Mouse (Mus musculus): Measurements from ENCODE around the gene Med19.

- TF ChIP-seq POLR2A (IDR thresholded peaks at IDR 0.05; ENCODE audit: insufficient read length, low read depth), result no peak
- TF ChIP-seq MAX (IDR thresholded peaks at IDR 0.05; ENCODE audit: low read depth), result no peak
- TF ChIP-seq E2F4 (IDR thresholded peaks at IDR 0.05; ENCODE audit: insufficient read depth), result no peak
- TF ChIP-seq REST (IDR thresholded peaks at IDR 0.05; ENCODE audit: insufficient read depth, insufficient read length), result no peak
- no peak for TF ChIP-seq TCF12 (IDR thresholded peaks at IDR 0.05; ENCODE audit: insufficient read depth, poor library complexity, severe bottlenecking)
- TF ChIP-seq MYOG (IDR thresholded peaks at IDR 0.05; ENCODE audit: control insufficient read depth in 1 of 3, insufficient read depth in 1 of 3, insufficient read length in 2 of 3, low read depth in 2 of 3), result no peak
- TF ChIP-seq POLR2AphosphoS2 (IDR thresholded peaks at IDR 0.05; ENCODE audit: insufficient read length, low read depth), result no peak
- no peak for TF ChIP-seq USF1 (IDR thresholded peaks at IDR 0.05; ENCODE audit: low read depth)
- TF ChIP-seq TCF3 (IDR thresholded peaks at IDR 0.05; ENCODE audit: insufficient read length, low read depth), result no peak
- TF ChIP-seq CEBPB (IDR thresholded peaks at IDR 0.05; ENCODE audit: insufficient read depth, poor library complexity, severe bottlenecking), result no peak
These were observed 814 bp downstream of the Med19 start, which contains the start of gene Tmx2 for GRCm38 (mm10) chr2:84679016-84679415.

All from myocyte (in vitro differentiated cells).